Mouse (Mus musculus) macrophage (primary cell): ENCODE data around the gene 1700102P08Rik. TPM values are rescaled to one million over a fixed set of nuclear protein-coding genes. Genes with fewer than 3 reads are reported as not detected.

Experiments used
- polyA plus RNA-seq: library from polyadenylated mRNA; stranded (reverse); fragments of 250-400 nt; gene quantifications from 3 replicates; pipeline ENCODE4 v1.2.4, GENCODE M21; 2018; ENCODE audit warnings: inconsistent platforms

1700102P08Rik gene
- polyA plus RNA-seq, 1 experiment from 2014 or later: not detected

Other genes starting within 250 kb of the 1700102P08Rik start
- 4.3 to 8.4 TPM (median 4.9 TPM) in 3 replicates for gene Bsn, start 202.4 kb upstream of the 1700102P08Rik start, polyA plus RNA-seq
- 38.1 to 58.2 TPM (median 44.5 TPM) in 3 replicates for gene Dag1, start 128.8 kb upstream of the 1700102P08Rik start, polyA plus RNA-seq
- 6.8 to 7.1 TPM (median 6.8 TPM) in 3 replicates for gene Nicn1, start 102.4 kb upstream of the 1700102P08Rik start, polyA plus RNA-seq
- gene Amt, start 96.0 kb upstream of the 1700102P08Rik start, polyA plus RNA-seq: 0.67 to 1.3 TPM (median 0.96 TPM) in 3 replicates
- gene Rhoa, start 86.7 kb upstream of the 1700102P08Rik start, polyA plus RNA-seq: 409 to 646 TPM (median 437 TPM) in 3 replicates
- gene Tcta, start 86.6 kb upstream of the 1700102P08Rik start, polyA plus RNA-seq: 7.0 to 22.0 TPM (median 13.1 TPM) in 3 replicates
- gene Gpx1, start 53.9 kb upstream of the 1700102P08Rik start, polyA plus RNA-seq: 944 to 2,094 TPM (median 1,300 TPM) in 3 replicates
- gene Usp4, start 45.0 kb upstream of the 1700102P08Rik start, polyA plus RNA-seq: 60.3 to 67.5 TPM (median 67.2 TPM) in 3 replicates
- gene Ccdc36, start 35.7 kb downstream of the 1700102P08Rik start, polyA plus RNA-seq: not detected in 3 replicates
- gene BC048562, start 43.7 kb downstream of the 1700102P08Rik start, polyA plus RNA-seq: not detected in 3 replicates
- gene Ccdc71, start 67.7 kb downstream of the 1700102P08Rik start, polyA plus RNA-seq: 15.8 to 26.5 TPM (median 19.0 TPM) in 3 replicates
- gene Klhdc8b, start 68.8 kb downstream of the 1700102P08Rik start, polyA plus RNA-seq: 1.5 to 1.9 TPM (median 1.6 TPM) in 3 replicates
- 0.26 to 0.92 TPM (median 0.40 TPM) in 3 replicates for gene Lamb2, start 86.9 kb downstream of the 1700102P08Rik start, polyA plus RNA-seq
- 33.8 to 68.8 TPM (median 46.3 TPM) in 3 replicates for gene Usp19, start 97.8 kb downstream of the 1700102P08Rik start, polyA plus RNA-seq
- 77.0 to 179 TPM (median 87.2 TPM) in 3 replicates for gene Qars, start 114.9 kb downstream of the 1700102P08Rik start, polyA plus RNA-seq
- gene Qrich1, start 124.0 kb downstream of the 1700102P08Rik start, polyA plus RNA-seq: 73.2 to 92.9 TPM (median 77.3 TPM) in 3 replicates
- gene Impdh2, start 167.5 kb downstream of the 1700102P08Rik start, polyA plus RNA-seq: 36.0 to 103 TPM (median 41.0 TPM) in 3 replicates
- 9.6 to 20.2 TPM (median 16.5 TPM) in 3 replicates for gene Ndufaf3, start 174.6 kb downstream of the 1700102P08Rik start, polyA plus RNA-seq
- gene Dalrd3, start 177.1 kb downstream of the 1700102P08Rik start, polyA plus RNA-seq: 17.5 to 30.5 TPM (median 20.5 TPM) in 3 replicates
- gene Wdr6, start 185.9 kb downstream of the 1700102P08Rik start, polyA plus RNA-seq: 3.1 to 7.5 TPM (median 7.5 TPM) in 3 replicates
- gene P4htm, start 204.9 kb downstream of the 1700102P08Rik start, polyA plus RNA-seq: 0.16 to 0.70 TPM (median 0.33 TPM) in 3 replicates